Mouse (Mus musculus) hindlimb bud, embryonic 11.5 days (tissue): Measurements from ENCODE around the gene Pom121.
"Not testable (repeated sequence)": the region's sequence is repeated elsewhere in the genome, so short reads cannot be mapped to it uniquely, and the experiment has no call there.

Experiments
- DNase-seq: peaks from one replicate; pipeline ENCODE4 v3.0.0-alpha.2; 2012; ENCODE audit warnings: low read depth, low spot score; ENCODE audit errors: extremely low spot score

Gene Pom121

GRCm38 (mm10) chr5:135369787-135370654, 24.3 kb downstream of the Pom121 start, which contains the start of gene Nsun5:
TSS of gene Nsun5 (plus strand) at chr5:135369953.
- peak; percentile 89 for DNase-seq

- not testable (repeated sequence) for DNase-seq
These were observed 25.1 kb downstream of the Pom121 start for GRCm38 (mm10) chr5:135369196-135369595.

- no peak for DNase-seq
These were observed 26.0 kb downstream of the Pom121 start for GRCm38 (mm10) chr5:135368312-135368711.

GRCm38 (mm10) chr5:135367841-135368240, 26.5 kb downstream of the Pom121 start:
- DNase-seq, result no peak

GRCm38 (mm10) chr5:135363540-135363939, 30.8 kb downstream of the Pom121 start:
- DNase-seq, result peak; percentile 22

GRCm38 (mm10) chr5:135362572-135362971, 31.8 kb downstream of the Pom121 start:
- DNase-seq, result no peak

GRCm38 (mm10) chr5:135359772-135360171, 34.6 kb downstream of the Pom121 start:
- DNase-seq, result no peak

- no peak for DNase-seq
These were observed 36.8 kb downstream of the Pom121 start for GRCm38 (mm10) chr5:135357556-135357955.

GRCm38 (mm10) chr5:135356090-135356489, 38.3 kb downstream of the Pom121 start:
- DNase-seq, result no peak

GRCm38 (mm10) chr5:135353564-135353963, 40.8 kb downstream of the Pom121 start:
- no peak for DNase-seq

GRCm38 (mm10) chr5:135352995-135353394, 41.4 kb downstream of the Pom121 start, which contains the start of gene Trim50:
TSS of gene Trim50 (plus strand) at chr5:135353295.
- no peak for DNase-seq

GRCm38 (mm10) chr5:135351606-135352005, 42.7 kb downstream of the Pom121 start:
- DNase-seq, result no peak

- DNase-seq, result no peak
These were observed 44.5 kb downstream of the Pom121 start, which contains the start of gene Fkbp6 for GRCm38 (mm10) chr5:135349862-135350261. TSS of gene Fkbp6 (minus strand) at chr5:135350044.

- DNase-seq, result no peak
These were observed 46.8 kb downstream of the Pom121 start for GRCm38 (mm10) chr5:135347511-135348011.

- DNase-seq, result no peak
These were observed 47.9 kb downstream of the Pom121 start for GRCm38 (mm10) chr5:135346430-135346829.

GRCm38 (mm10) chr5:135345989-135346388, 48.4 kb downstream of the Pom121 start:
- no peak for DNase-seq

GRCm38 (mm10) chr5:135337575-135337974, 56.8 kb downstream of the Pom121 start:
- no peak for DNase-seq

- DNase-seq, result no peak
These were observed 63.2 kb downstream of the Pom121 start for GRCm38 (mm10) chr5:135331161-135331560.

GRCm38 (mm10) chr5:135330201-135330600, 64.1 kb downstream of the Pom121 start:
- DNase-seq, result no peak

- no peak for DNase-seq
These were observed 64.9 kb downstream of the Pom121 start for GRCm38 (mm10) chr5:135329471-135329870.
